Mouse (Mus musculus) megakaryocyte, embryonic 14.5 days (primary cell): ENCODE measurements at regions not wholly inside any gene's neighbourhood (a gene's known extent, or its start where the extent isn't known, plus 50 kb on each side); places are given as distances from the start of the nearest gene placed in this dataset.

Source experiments
- FLI1 ChIP-seq: IDR thresholded peaks from 2 replicates; pipeline ENCODE4 v1.6.1; 2012; ENCODE audit warnings: low read length, inconsistent platforms, mixed read lengths
- GATA1 ChIP-seq: IDR thresholded peaks from 3 replicates; pipeline ENCODE4 v1.6.1; 2012; ENCODE audit warnings: mixed read lengths, low read length, inconsistent platforms, borderline replicate concordance

GRCm38 (mm10) chr8:5687999-5688398, 582.8 kb upstream of the Slc10a2 start:
- TF ChIP-seq GATA1 = no peak
- no peak for TF ChIP-seq FLI1
